Mouse (Mus musculus) myocyte (in vitro differentiated cells): ENCODE results near the gene Adamts18. TPM values are rescaled to one million over a fixed set of nuclear protein-coding genes. Genes with fewer than 3 reads are reported as not detected.

Source experiments
- H3K27me3 ChIP-seq: one replicate; pipeline ENCODE4 v1.6.1; 2011; ENCODE audit not compliant: control insufficient read depth, insufficient read depth, insufficient read length
- H3K36me3 ChIP-seq: one replicate; pipeline ENCODE4 v1.6.1; 2011; ENCODE audit not compliant: control insufficient read depth, insufficient read depth
- H3K4me2 ChIP-seq: one replicate; pipeline ENCODE4 v1.6.1; 2011; ENCODE audit warnings: low read depth, control low read depth
- H3K4me3 ChIP-seq: one replicate; pipeline ENCODE4 v1.5.1; 2011; ENCODE audit warnings: mild to moderate bottlenecking, control low read depth, moderate library complexity
- H3K79me2 ChIP-seq: one replicate; pipeline ENCODE4 v1.6.1; 2011; ENCODE audit not compliant: control insufficient read depth, insufficient read depth
- H3ac ChIP-seq: one replicate; pipeline ENCODE4 v1.6.1; 2011; ENCODE audit not compliant: control insufficient read depth, insufficient read length
- CEBPB ChIP-seq: IDR thresholded peaks from 2 replicates; pipeline ENCODE4 v1.6.1; 2011; ENCODE audit warnings: mild to moderate bottlenecking, moderate library complexity; ENCODE audit not compliant: poor library complexity, insufficient read depth, severe bottlenecking
- E2F4 ChIP-seq: IDR thresholded peaks from one replicate; pipeline ENCODE4 v1.6.1; 2011; ENCODE audit warnings: mild to moderate bottlenecking, control low read depth, moderate library complexity; ENCODE audit not compliant: insufficient read depth
- MAX ChIP-seq: IDR thresholded peaks from one replicate; pipeline ENCODE4 v1.6.1; 2011; ENCODE audit warnings: low read depth, mild to moderate bottlenecking, control low read depth
- MYOD1 ChIP-seq, 3 experiments: IDR thresholded peaks; one replicate each; pipeline ENCODE4 v1.6.1; 2011; ENCODE audit warnings: control low read depth in 2 of 3, low read depth in 2 of 3, mild to moderate bottlenecking in 2 of 3, moderate library complexity in 1 of 3; ENCODE audit not compliant: insufficient read length in 2 of 3, control insufficient read depth in 1 of 3
- MYOG ChIP-seq, 3 experiments: IDR thresholded peaks; one replicate each; pipeline ENCODE4 v1.6.1; 2011; ENCODE audit warnings: control low read depth in 2 of 3, low read depth in 2 of 3, mild to moderate bottlenecking in 2 of 3; ENCODE audit not compliant: insufficient read length in 2 of 3, control insufficient read depth in 1 of 3, insufficient read depth in 1 of 3
- POLR2A ChIP-seq: IDR thresholded peaks from one replicate; pipeline ENCODE4 v1.6.1; 2011; ENCODE audit warnings: low read depth, mild to moderate bottlenecking, control low read depth, moderate library complexity; ENCODE audit not compliant: insufficient read length
- POLR2AphosphoS2 ChIP-seq: IDR thresholded peaks from one replicate; pipeline ENCODE4 v1.6.1; 2011; ENCODE audit warnings: low read depth, control low read depth; ENCODE audit not compliant: insufficient read length
- REST ChIP-seq: IDR thresholded peaks from one replicate; pipeline ENCODE4 v1.6.1; 2011; ENCODE audit warnings: mild to moderate bottlenecking, control low read depth, moderate library complexity; ENCODE audit not compliant: insufficient read depth, insufficient read length
- SRF ChIP-seq: IDR thresholded peaks from one replicate; pipeline ENCODE4 v1.6.1; 2011; ENCODE audit warnings: low read depth; ENCODE audit not compliant: control insufficient read depth, insufficient read length
- TCF12 ChIP-seq: IDR thresholded peaks from one replicate; pipeline ENCODE4 v1.6.1; 2011; ENCODE audit warnings: mild to moderate bottlenecking, control low read depth; ENCODE audit not compliant: poor library complexity, insufficient read depth, severe bottlenecking
- TCF3 ChIP-seq: IDR thresholded peaks from one replicate; pipeline ENCODE4 v1.6.1; 2011; ENCODE audit warnings: low read depth, control low read depth; ENCODE audit not compliant: insufficient read length
- USF1 ChIP-seq: IDR thresholded peaks from one replicate; pipeline ENCODE4 v1.6.1; 2011; ENCODE audit warnings: low read depth, mild to moderate bottlenecking, control low read depth, moderate library complexity
- polyA plus RNA-seq: library from polyadenylated mRNA; unstranded; fragments of >200 nt; fragmentation: generic; extraction: Trizol; gene quantifications from one replicate; pipeline ENCODE4 v1.2.1, GENCODE M21; 2012; ENCODE audit warnings: missing spikeins

The Adamts18 gene
- polyA plus RNA-seq, 1 experiment = not detected

DNA sequence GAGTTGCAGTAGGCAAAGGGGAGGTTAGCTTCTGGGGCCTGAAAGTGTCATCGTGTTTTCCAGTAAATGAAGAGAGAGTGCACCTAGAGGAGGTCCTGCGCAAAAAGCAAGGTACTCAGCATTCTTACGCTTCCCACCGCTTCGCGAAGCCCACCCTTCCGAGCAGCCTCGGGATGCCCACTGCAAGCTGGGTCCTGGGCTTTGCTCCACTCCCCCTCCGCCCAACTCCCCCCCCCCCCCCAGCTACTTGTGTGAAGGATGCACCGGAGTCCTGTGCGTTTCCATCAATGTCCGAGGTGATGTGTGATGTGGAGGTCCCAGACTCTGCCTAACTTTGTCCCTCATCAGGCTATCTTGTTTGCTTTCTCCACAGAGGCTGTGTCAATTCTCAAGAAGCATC, 196.1 kb downstream of the Adamts18 start:
- no peak overlapping the region for H3ac ChIP-seq
- no peaks in the 10 kb centered on the region for H3K79me2 ChIP-seq
- no peaks in the 10 kb centered on the region for H3K36me3 ChIP-seq
- no peak overlapping the region for H3K4me3 ChIP-seq
- no peak for TF ChIP-seq USF1
- no peak for TF ChIP-seq MYOD1 (IDR thresholded peaks at IDR 0.05; ENCODE audit: control insufficient read depth in 1 of 3, insufficient read length in 2 of 3, low read depth in 2 of 3)
- no peak for TF ChIP-seq REST
- no peak for TF ChIP-seq TCF12
- no peak for TF ChIP-seq CEBPB
- no peak for TF ChIP-seq MYOG (IDR thresholded peaks at IDR 0.05; ENCODE audit: control insufficient read depth in 1 of 3, insufficient read depth in 1 of 3, insufficient read length in 2 of 3, low read depth in 2 of 3)
- TF ChIP-seq SRF = no peak
- TF ChIP-seq E2F4 = no peak
- TF ChIP-seq TCF3 = no peak
- TF ChIP-seq POLR2A = no peak
- no peak for TF ChIP-seq POLR2AphosphoS2
- TF ChIP-seq MAX = no peak
- no peaks in the 10 kb centered on the region for H3K27me3 ChIP-seq
- H3K4me2 ChIP-seq = no peak overlapping the region

Other genes starting within 250 kb of the Adamts18 start
- 4.9 TPM for gene Mon1b, start 213.2 kb downstream of the Adamts18 start, polyA plus RNA-seq
- not detected for gene Syce1l, start 205.5 kb downstream of the Adamts18 start, polyA plus RNA-seq